Mouse (Mus musculus): ENCODE results near the gene Adora3.
A peak's percentile ranks its signal among the peaks of the same experiment; 100 is the strongest.

The Adora3 gene

DNA sequence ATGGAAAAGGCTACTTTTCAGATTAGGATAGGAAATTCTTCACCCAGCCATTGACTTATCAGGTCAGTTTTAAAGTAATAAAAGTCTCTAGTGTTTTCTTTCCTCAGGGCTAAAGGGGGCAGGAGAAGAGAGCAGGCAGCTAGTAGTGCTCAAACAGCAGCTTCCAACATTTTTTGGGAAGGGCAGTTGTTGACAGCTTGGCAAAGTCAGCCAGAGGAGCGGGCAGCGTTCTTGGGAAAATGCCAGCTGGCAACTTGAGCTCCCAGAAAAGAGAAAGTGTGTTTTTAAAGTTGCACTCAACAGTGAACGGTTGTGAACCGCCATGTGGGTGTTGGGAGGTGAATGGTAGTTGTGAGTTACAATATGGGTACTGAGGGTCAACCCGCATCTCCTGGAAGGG is 64.4 kb downstream of the Adora3 start:
- peak; percentile 43 to 45 for DNase-seq

DNA sequence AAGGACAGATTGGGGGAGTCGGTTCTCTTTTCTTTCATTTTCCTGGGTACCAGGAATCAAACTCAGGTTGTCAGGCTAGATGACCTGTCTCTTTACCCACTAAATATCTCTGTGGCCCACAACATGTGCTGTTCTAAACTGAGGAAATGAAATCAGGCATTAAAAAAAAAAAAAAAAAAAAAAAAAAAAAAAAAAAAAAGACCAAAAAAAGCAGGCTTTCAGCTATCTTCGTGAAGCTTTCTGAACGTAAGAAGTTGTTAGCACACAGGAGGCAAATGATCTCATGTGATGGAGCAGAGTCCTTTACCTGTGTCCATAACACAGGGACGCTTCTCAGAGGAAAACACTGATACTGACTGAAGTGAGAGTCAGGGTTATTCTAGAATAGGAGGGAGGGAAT is 65.5 kb downstream of the Adora3 start:
- DNase-seq: no peak

DNA sequence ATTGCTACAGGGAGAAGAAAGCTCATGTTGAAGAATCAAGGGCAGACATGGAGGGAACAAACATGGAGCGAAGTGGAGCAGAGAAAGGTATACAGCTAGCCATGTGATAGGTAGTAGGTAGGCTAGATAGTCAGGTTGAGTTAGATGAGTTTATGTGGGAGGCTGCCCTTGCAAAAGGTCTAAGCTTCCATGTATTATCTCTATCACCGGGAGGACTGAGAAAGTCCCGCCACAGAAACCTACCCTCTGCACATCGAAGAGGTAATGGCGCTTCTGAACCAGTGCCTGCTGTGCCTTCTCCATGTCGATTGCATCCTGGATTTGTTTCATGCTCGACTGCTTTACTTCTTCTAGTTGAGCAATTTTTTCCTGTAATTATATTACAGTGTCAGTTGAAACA is 80.7 kb downstream of the Adora3 start:
- DNase-seq: no peak

DNA sequence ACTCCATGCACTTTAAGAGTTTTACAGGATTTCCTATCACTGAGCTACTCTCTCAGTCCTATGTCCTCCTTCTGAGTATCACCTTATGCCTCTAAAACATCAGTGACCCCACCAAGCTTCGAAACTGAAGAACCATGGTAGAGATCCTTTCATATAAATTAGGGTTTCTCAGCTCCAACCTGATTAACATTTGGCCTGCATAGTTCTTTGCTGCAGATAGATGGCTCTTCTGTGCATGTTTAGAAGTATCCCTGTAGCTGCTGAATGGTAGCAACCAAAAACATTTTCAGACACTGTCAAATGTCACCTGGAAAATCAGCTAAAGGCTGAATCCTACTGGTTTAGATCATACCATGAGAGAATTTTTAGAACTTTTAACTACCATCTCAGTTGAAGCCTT is 86.6 kb downstream of the Adora3 start:
- DNase-seq: no peak

DNA sequence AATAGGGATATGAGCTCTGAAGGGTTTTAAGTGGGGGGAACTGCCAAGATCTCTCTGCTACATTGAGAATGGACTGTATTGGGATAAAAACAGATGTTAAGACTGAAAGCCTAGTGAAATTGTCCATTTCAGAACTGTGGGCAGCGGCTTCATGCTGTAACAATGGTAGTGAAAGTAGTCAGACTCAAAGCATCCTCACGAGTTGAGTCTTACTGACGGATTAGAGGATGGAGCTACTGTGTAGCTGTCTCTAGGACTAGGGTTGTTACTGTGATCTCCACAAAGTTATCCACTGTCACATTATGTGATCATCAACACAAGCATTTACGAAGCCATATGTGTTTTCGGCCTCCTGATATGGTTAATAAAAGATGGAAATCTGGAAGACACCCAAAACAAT is 87.5 kb downstream of the Adora3 start:
- no peak for DNase-seq

All from cerebellum, postnatal 10 days (tissue).